Mouse (Mus musculus) ES-Bruce4 (cell line): ENCODE results near the gene C7. TPM values are rescaled to one million over a fixed set of nuclear protein-coding genes. Genes with fewer than 3 reads are reported as not detected.

Experiments
- H3K27ac ChIP-seq: 2 replicates; pipeline ENCODE4 v1.5.1; 2012; ENCODE audit warnings: low read length, inconsistent platforms; ENCODE audit not compliant: insufficient read depth
- H3K27me3 ChIP-seq: 2 replicates; pipeline ENCODE4 v1.6.1; 2012; ENCODE audit warnings: mild to moderate bottlenecking, low read length, inconsistent platforms; ENCODE audit not compliant: control insufficient read depth, poor library complexity, insufficient read depth, severe bottlenecking
- H3K36me3 ChIP-seq: 2 replicates; pipeline ENCODE4 v1.6.1; 2012; ENCODE audit warnings: inconsistent platforms, mild to moderate bottlenecking, low read length, moderate library complexity; ENCODE audit not compliant: control insufficient read depth, poor library complexity, insufficient read depth, severe bottlenecking
- H3K4me1 ChIP-seq: one replicate; pipeline ENCODE4 v1.8.1; 2011; ENCODE audit warnings: low read length; ENCODE audit not compliant: control insufficient read depth, insufficient read depth
- H3K4me3 ChIP-seq: 2 replicates; pipeline ENCODE4 v1.5.1; 2011; ENCODE audit warnings: low read depth, mild to moderate bottlenecking, low read length
- H3K9ac ChIP-seq: 2 replicates; pipeline ENCODE4 v1.6.1; 2012; ENCODE audit warnings: low read depth, mild to moderate bottlenecking, inconsistent platforms; ENCODE audit not compliant: poor library complexity, severe bottlenecking
- H3K9me3 ChIP-seq: replicated peaks from 2 replicates; pipeline ENCODE4 v1.6.1; 2012; ENCODE audit warnings: mild to moderate bottlenecking, low read length, inconsistent platforms; ENCODE audit not compliant: control insufficient read depth, poor library complexity, insufficient read depth, severe bottlenecking
- CTCF ChIP-seq: IDR thresholded peaks from one replicate; pipeline ENCODE4 v1.8.1; 2011; ENCODE audit warnings: low read depth, low read length
- EP300 ChIP-seq: IDR thresholded peaks from 2 replicates; pipeline ENCODE4 v1.6.1; 2011; ENCODE audit warnings: low read depth, low read length; ENCODE audit not compliant: insufficient read depth
- POLR2A ChIP-seq: IDR thresholded peaks from one replicate; pipeline ENCODE4 v1.8.1; 2011; ENCODE audit warnings: low read length; ENCODE audit not compliant: insufficient read depth
- polyA plus RNA-seq: library from polyadenylated mRNA; stranded (reverse); fragments of >200 nt; gene quantifications from 2 replicates; pipeline ENCODE4 v1.2.4, GENCODE M21; 2011; ENCODE audit warnings: low read depth; ENCODE audit not compliant: missing spikeins, insufficient read depth, insufficient read length

The C7 gene
- polyA plus RNA-seq, 1 experiment: not detected

DNA sequence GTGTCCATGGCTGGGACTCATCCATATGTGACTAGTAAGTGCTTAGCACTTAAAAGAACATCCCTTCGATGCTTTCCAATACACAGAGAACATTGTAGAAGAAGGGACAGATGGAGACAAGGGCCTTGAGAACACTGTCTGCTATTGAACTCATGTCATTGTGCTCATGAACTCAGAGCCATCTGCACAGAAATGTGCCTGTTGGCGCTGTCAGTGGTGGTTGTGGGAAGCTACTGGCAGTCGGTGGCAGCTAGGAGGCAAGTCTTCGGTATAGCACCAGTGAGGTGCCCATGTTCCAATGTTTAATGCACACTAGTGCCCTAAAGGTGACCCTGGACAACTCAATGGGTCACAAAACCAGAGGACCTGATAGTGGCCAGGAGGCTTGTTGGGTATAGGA, 38.8 kb upstream of the C7 start:
- H3K9ac ChIP-seq: no peak overlapping the region
- H3K4me3 ChIP-seq: no peak overlapping the region
- TF ChIP-seq POLR2A: no peak
- TF ChIP-seq CTCF: no peak
- TF ChIP-seq EP300: no peak

DNA sequence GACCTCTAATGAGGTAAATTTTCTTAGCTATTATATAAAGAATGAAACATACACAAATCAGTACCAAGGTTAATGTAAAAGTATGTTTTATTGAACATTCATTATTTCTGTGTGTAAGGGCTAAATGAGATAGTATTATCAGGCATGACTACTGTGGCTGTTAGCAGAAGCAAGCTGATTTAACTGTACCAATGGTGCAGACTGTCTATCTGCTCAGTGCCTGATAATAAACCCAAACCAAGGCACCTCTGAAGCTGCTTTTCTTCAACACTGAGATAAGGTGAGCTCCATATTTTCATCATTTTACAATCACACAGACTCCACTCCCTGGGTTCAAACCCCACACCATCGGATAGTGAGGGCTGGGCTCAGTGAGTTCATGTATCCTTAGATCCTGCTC, 33.8 kb upstream of the C7 start:
- H3K36me3 ChIP-seq: no peaks in the 10 kb centered on the region
- H3K27me3 ChIP-seq: no peaks in the 10 kb centered on the region
- H3K27ac ChIP-seq: no peak overlapping the region
- no peak overlapping the region for H3K4me3 ChIP-seq
- no peaks in the 10 kb centered on the region for H3K9me3 ChIP-seq
- no peak overlapping the region for H3K9ac ChIP-seq
- H3K4me1 ChIP-seq: no peaks in the 10 kb centered on the region
- TF ChIP-seq POLR2A: no peak
- no peak for TF ChIP-seq CTCF
- TF ChIP-seq EP300: no peak

More for the DNA sequence above, 38.8 kb upstream of the C7 start:
- H3K4me1 ChIP-seq: no peaks in the 10 kb centered on the region
- no peaks in the 10 kb centered on the region for H3K36me3 ChIP-seq
- H3K27me3 ChIP-seq: no peaks in the 10 kb centered on the region
- H3K27ac ChIP-seq: no peak overlapping the region
- H3K9me3 ChIP-seq: no peaks in the 10 kb centered on the region

DNA sequence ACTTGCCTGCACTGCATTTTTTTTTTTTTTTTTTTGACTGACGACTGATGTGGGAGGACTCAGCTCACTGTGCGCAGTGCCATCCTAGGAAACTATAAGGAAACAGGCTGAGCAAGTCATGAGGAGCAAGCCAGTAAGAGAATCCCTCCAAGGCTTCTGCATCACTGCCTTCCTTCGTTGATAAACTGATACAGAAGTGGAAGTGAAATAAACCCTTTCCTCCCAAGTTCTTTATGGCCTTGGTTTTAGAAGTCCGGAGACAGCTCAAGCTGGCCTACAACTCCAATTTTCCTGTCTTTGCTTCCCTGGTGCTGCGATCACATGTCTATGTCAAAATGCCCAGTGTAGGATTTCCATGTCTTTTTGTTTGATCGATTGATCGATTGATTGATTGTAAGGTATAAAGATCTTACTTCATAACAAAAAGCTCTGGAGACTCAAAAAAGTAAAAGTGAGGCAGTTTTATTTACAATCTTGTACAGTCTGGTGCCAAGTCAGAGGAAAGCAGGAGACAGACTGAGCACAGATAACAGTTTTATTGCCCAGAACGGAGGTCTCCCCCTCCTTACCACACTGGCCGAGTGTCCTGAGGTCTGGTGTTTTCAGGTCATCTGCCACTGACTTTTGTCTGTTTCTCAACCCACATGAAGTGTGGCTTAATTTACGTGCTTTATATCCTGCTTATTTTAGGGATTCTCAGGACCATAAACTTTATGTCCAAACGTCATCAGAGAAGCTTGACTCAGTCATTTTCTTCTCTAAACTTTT, 32.2 kb upstream of the C7 start:
- H3K27me3 ChIP-seq: no peaks in the 10 kb centered on the region
- H3K27ac ChIP-seq: no peak overlapping the region
- H3K4me1 ChIP-seq: no peaks in the 10 kb centered on the region
- H3K9me3 ChIP-seq: peaks cover 5% of the 10 kb centered on the region; the same call in 1 of the 2 replicates
- no peak overlapping the region for H3K9ac ChIP-seq
- TF ChIP-seq CTCF (no peak), EP300 (no peak), POLR2A (no peak)
- no peaks in the 10 kb centered on the region for H3K36me3 ChIP-seq
- no peak overlapping the region for H3K4me3 ChIP-seq

DNA sequence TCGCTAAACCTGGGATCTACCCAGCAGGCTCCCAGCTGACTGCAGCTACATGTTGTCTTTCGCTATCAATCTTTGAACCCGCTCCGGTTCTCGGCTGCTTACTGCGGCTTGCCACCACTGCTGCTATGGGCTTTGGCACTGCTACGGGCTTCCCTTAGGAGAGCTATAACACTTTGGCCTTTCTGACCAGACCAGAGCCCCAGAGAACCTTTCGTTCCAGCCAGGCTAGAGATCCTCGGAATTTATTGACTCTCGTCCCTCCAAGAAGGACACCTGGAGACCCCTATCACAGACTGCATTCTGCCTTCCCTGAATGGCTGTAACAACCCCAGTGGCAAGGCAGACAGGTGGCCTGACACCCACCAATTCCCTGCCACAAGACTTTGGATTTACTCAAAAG, 26.6 kb upstream of the C7 start:
- TF ChIP-seq POLR2A (no peak), EP300 (no peak), CTCF (no peak)
- no peaks in the 10 kb centered on the region for H3K4me1 ChIP-seq
- H3K9me3 ChIP-seq: peaks cover 5% of the 10 kb centered on the region; the same call in 1 of the 2 replicates
- H3K36me3 ChIP-seq: no peaks in the 10 kb centered on the region
- H3K9ac ChIP-seq: no peak overlapping the region
- H3K27me3 ChIP-seq: no peaks in the 10 kb centered on the region
- H3K4me3 ChIP-seq: no peak overlapping the region
- H3K27ac ChIP-seq: no peak overlapping the region

DNA sequence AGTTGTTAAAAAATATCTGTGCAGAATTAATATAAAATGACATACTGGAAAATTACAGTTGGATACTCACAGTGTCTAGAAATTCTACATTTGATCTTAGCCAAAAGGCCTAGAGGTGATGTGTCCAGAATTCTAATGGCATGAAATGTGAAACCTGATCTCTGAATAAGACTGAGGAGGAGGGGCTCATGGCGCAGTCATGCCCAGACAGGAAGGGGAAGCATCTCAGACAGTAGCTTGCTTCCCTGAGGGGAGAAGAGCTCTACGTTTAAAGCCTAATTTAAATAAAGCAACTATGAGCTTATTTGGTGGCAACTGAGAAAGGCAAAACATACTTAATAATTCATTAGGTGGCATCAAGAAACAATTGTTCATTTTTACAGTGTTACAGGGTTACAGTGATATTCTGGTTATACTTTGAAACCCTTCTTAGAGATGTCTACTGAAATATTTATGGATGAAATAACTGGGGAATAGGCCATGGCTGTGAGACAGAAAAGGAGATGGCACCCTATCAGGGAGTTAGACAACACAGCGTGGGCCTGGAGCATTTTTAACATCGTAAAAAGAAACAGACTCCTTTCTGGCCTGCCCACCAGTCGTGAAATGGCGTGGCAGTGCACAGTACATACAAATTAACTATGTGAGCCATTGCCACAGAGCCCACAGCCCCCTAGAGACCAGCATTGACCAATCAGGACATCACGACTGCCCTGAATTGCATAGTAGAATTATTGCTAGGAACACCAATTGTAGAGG, 25.5 kb upstream of the C7 start:
- Histone ChIP-seq H3K27me3 (no peaks in the 10 kb centered on the region), H3K4me3 (no peak overlapping the region)
- TF ChIP-seq EP300 (no peak), POLR2A (no peak), CTCF (no peak)

DNA sequence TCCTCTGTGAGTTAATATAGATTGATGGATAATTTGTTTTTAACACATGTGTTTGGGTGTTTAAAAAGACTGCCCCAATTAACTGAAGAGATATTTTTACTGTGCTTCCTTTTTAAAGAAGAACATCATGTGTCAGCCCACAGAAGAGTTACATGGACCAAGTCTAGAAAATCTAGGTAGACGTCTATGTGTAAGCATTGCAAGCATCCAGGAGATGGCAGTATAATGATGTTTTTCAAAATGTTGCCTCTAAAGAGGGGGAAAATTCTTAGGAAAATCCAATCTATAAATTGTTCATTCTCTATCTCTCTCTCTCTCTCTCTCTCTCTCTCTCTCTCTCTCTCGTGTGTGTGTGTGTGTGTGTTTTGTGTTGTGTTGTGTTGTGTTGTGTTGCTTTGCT, 22.6 kb upstream of the C7 start:
- H3K9ac ChIP-seq: no peak overlapping the region
- no peak overlapping the region for H3K27ac ChIP-seq
- H3K27me3 ChIP-seq: no peaks in the 10 kb centered on the region
- no peak overlapping the region for H3K4me3 ChIP-seq
- no peaks in the 10 kb centered on the region for H3K4me1 ChIP-seq
- TF ChIP-seq EP300: no peak
- H3K9me3 ChIP-seq: peaks cover 3% of the 10 kb centered on the region; the same call in 1 of the 2 replicates
- no peaks in the 10 kb centered on the region for H3K36me3 ChIP-seq

More for the DNA sequence above, 25.5 kb upstream of the C7 start:
- peaks cover 5% of the 10 kb centered on the region; the same call in 1 of the 2 replicates for H3K9me3 ChIP-seq
- H3K9ac ChIP-seq: no peak overlapping the region
- H3K4me1 ChIP-seq: no peaks in the 10 kb centered on the region
- H3K36me3 ChIP-seq: no peaks in the 10 kb centered on the region
- H3K27ac ChIP-seq: no peak overlapping the region
